9 mouse cellular contexts compared by ENCODE assay signal in the genomic region with DNA sequence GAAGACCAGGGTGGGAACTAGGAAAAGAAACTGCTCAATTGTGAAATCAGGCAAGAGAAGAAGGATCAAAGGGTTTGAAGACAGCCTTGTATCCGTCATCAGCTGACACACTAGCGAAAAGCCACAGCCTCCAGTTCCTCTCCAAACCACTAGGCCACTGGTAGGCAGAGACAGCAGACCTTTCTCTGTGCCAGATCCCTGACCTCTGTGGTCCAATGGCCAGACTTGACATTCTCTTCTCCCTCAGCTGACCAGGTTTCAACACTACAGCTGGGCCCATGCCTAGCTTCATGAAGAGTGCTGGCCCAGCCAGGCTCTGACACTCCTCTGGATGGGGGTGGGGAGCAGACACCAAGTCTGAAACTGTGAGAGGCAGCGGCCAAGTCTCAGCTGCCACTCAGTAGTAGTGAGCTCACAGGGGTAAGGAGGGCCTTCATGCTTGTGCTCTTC. TPM values are rescaled to one million over a fixed set of nuclear protein-coding genes. Genes with fewer than 3 reads are reported as not detected.
DNase-seq lines count a peak whose midpoint lies in the region; ATAC-seq lines count a peak whose summit lies in the region.
"Had no signal": no experiment of that assay in that cellular context is flagged by ENCODE, and none has a peak within 500 bp of the region (broad histone marks: within the 10 kb centered on the region; RNA-seq: fewer than 3 reads in every experiment).

No protein-coding gene starts in this region.

- no peak for ATAC-seq in kidney, embryonic 16.5 days (ENCODE audit: low FRiP score, low TSS enrichment)
- ATAC-seq in heart, embryonic 15.5 days (replicated peaks; ENCODE audit: insufficient number of reproducible peaks, insufficient read depth, low FRiP score, low read depth) = peak; percentile 51
- ATAC-seq in lung, embryonic 16.5 days (ENCODE audit: low read depth) = peak; percentile 86
- no peak for ATAC-seq in inflammation-experienced regulatory T-cells, adult 6 months

- peaks cover 19% of the 10 kb centered on the region for H3K4me1 ChIP-seq in kidney, embryonic 16.5 days (ENCODE audit: insufficient read depth, low read length)
- H3K4me1 ChIP-seq in heart, embryonic 15.5 days (replicated peaks) = peaks cover 40% of the 10 kb centered on the region
- H3K4me1 ChIP-seq in lung, embryonic 16.5 days (replicated peaks; ENCODE audit: control insufficient read depth, insufficient read depth, low read length) = peaks cover 7% of the 10 kb centered on the region

- H3K4me2 ChIP-seq in kidney, embryonic 16.5 days (replicated peaks; ENCODE audit: low read depth, low read length) = no peak overlapping the region
- H3K4me2 ChIP-seq in heart, embryonic 15.5 days = no peak overlapping the region
- no peak overlapping the region for H3K4me2 ChIP-seq in lung, embryonic 16.5 days (ENCODE audit: low read depth, low read length)

- no peaks in the 10 kb centered on the region for H3K9me3 ChIP-seq in kidney, embryonic 16.5 days (ENCODE audit: low read length)
- H3K9me3 ChIP-seq in heart, embryonic 15.5 days (replicated peaks) = no peaks in the 10 kb centered on the region
- H3K9me3 ChIP-seq in lung, embryonic 16.5 days (ENCODE audit: control insufficient read depth, low read length) = no peaks in the 10 kb centered on the region
- H3K9me3 ChIP-seq: G1E had no signal

- 75% methylated on average over 3 of the region's 3 CpGs for WGBS in kidney, embryonic 16.5 days
- WGBS in heart, embryonic 15.5 days = 29% methylated on average over 3 of the region's 3 CpGs
- WGBS in lung, embryonic 16.5 days = 55% methylated on average over 3 of the region's 3 CpGs

- no peak overlapping the region for H3K27ac ChIP-seq in kidney, embryonic 16.5 days (ENCODE audit: low read length)
- peak overlapping the region; percentile 71 for H3K27ac ChIP-seq in heart, embryonic 15.5 days
- H3K27ac ChIP-seq in lung, embryonic 16.5 days (ENCODE audit: low read length) = no peak overlapping the region

- no peaks in the 10 kb centered on the region for H3K27me3 ChIP-seq in kidney, embryonic 16.5 days (ENCODE audit: insufficient read depth, low read length)
- no peaks in the 10 kb centered on the region for H3K27me3 ChIP-seq in heart, embryonic 15.5 days
- H3K27me3 ChIP-seq in lung, embryonic 16.5 days (ENCODE audit: control insufficient read depth, insufficient read depth, low read depth, low read length) = no peaks in the 10 kb centered on the region

- DNase-seq in kidney, adult 18-20 months = peak; percentile 13
- DNase-seq in 3T3-L1 (ENCODE audit: low read depth, low spot score) = peak; percentile 85
- DNase-seq in adrenal gland, postnatal 36 days = peak; percentile 85 to 86
- no peak for DNase-seq in cerebellum, adult 11-12 months

- H3K4me3 ChIP-seq in kidney, embryonic 16.5 days (ENCODE audit: low read length) = no peak overlapping the region
- H3K4me3 ChIP-seq in heart, embryonic 15.5 days = no peak overlapping the region
- no peak overlapping the region for H3K4me3 ChIP-seq in lung, embryonic 16.5 days (ENCODE audit: low read length)

- H3K9ac ChIP-seq in kidney, embryonic 16.5 days (replicated peaks; ENCODE audit: low read length) = no peak overlapping the region
- no peak overlapping the region for H3K9ac ChIP-seq in heart, embryonic 15.5 days
- H3K9ac ChIP-seq in lung, embryonic 16.5 days (ENCODE audit: low read length) = no peak overlapping the region

- no peaks in the 10 kb centered on the region for H3K36me3 ChIP-seq in kidney, embryonic 16.5 days (ENCODE audit: insufficient read depth, low read length)
- no peaks in the 10 kb centered on the region for H3K36me3 ChIP-seq in heart, embryonic 15.5 days
- no peaks in the 10 kb centered on the region for H3K36me3 ChIP-seq in lung, embryonic 16.5 days (ENCODE audit: control insufficient read depth, insufficient read depth, low read length)

RNA-seq across cellular contexts. Expression of gene Qk, which starts 7.0 kb away (rescaled TPM):
- 22.5 and 30.5 TPM in 2 replicates for polyA plus RNA-seq in kidney, embryonic 16.5 days (2015; fragmentation: Nextera tagmentation; extraction: Ambion mirVana)
- total RNA-seq in adrenal gland, postnatal 36 days (2021) = 100 to 1,000 TPM; 181 to 254 TPM
- polyA plus RNA-seq in heart, embryonic 15.5 days (2015; fragmentation: Nextera tagmentation; extraction: Ambion mirVana) = 34.3 and 43.3 TPM in 2 replicates
- 34.5 and 37.0 TPM in 2 replicates for polyA plus RNA-seq in lung, embryonic 16.5 days (2015; fragmentation: Nextera tagmentation; extraction: Ambion mirVana)
- 10 to 100 TPM in 2 of 3 experiments, 1 to 10 TPM in 1; 9.6 to 17.0 (median 15.1) TPM for polyA plus RNA-seq in inflammation-experienced regulatory T-cells, adult 6 months (2017; shearing (Covaris generic))

Comparison
In these comparisons a context has a peak if more than half of its experiments do, and no peak if none do; other contexts are left out.
1. ATAC-seq: peak in heart, embryonic 15.5 days (single experiment) and lung, embryonic 16.5 days (single experiment); none in kidney, embryonic 16.5 days (single experiment) and inflammation-experienced regulatory T-cells, adult 6 months (single experiment).